Mouse (Mus musculus) small intestine, adult 2 months (tissue): ENCODE measurements around the gene Bcat1.

Experiments
- CTCF ChIP-seq: fragments of 200-500 bp; IDR thresholded peaks from 2 replicates; pipeline ENCODE4 v1.5.1; 2012; ENCODE audit warnings: low read depth, mild to moderate bottlenecking, control low read depth, inconsistent platforms, low read length, moderate library complexity, mixed read lengths; ENCODE audit not compliant: insufficient replicate concordance, insufficient read length; ENCODE audit errors: extremely low read depth
- POLR2A ChIP-seq: fragments of 200-500 bp; IDR thresholded peaks from 2 replicates; pipeline ENCODE4 v1.6.1; 2012; ENCODE audit warnings: low read depth, mild to moderate bottlenecking, control low read depth, inconsistent platforms, low read length, moderate library complexity

GRCm38 (mm10) chr6:145001493-145001892 lies 74.5 kb downstream of the Bcat1 start:
- TF ChIP-seq POLR2A (no peak), CTCF (no peak)
